Mouse (Mus musculus) kidney, postnatal 14 days (tissue): Measurements from ENCODE around the gene Rpl27.
"Not testable (repeated sequence)": the region's sequence is repeated elsewhere in the genome, so short reads cannot be mapped to it uniquely, and the experiment has no call there.

Experiments used
- DNase-seq: peaks from one replicate; pipeline ENCODE4 v3.0.0; 2022; ENCODE audit warnings: mixed read lengths

Gene Rpl27

DNA sequence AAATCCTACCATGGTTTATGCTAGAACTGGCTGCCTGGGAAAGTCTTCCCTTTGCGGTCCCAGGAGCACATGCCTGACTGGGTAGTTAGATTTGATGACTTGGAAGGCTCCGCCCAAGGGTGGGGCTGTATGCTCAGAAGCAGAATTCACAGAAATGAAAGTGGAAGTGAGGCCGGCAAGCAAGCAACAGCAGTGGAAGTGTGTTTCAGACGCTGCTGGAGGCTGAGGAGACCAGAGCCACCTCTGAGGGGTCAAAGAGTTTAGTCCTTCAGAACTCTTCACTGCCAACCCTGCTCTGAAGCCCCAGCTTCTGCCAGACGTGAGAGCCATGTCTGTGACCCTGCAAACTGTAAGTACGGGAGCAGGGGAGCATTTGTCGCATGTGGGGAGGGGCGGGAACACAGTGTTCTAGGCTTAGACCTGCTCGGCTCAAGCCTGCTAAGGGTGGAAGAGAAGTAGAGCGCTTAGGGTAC, 6.2 kb downstream of the Rpl27 start, which contains the start of gene Ifi35:
Gene Ifi35, plus strand, starts transcription at position 134 of the 473 bp plus-strand sequence.
- peak; percentile 90 for DNase-seq

DNA sequence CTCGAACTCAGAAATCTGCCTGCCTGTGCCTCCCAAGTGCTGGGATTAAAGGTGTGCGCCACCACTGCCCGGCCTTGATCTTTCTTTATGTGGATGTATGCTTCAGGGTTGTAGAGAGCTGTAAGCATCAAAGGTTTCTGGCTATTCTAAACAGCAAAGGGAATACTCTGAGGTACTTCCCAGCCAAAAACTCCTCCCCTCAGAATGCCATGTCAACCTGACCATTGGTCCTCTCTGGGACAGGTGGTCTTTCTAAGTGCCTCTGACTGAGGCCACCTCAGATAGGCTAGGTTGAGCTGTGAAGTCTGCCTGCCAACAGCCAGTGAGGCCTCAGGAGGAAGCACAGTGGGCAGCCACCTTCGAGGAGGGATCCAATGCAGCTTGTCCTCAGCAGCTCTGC, 6.8 kb downstream of the Rpl27 start:
- DNase-seq: no peak

DNA sequence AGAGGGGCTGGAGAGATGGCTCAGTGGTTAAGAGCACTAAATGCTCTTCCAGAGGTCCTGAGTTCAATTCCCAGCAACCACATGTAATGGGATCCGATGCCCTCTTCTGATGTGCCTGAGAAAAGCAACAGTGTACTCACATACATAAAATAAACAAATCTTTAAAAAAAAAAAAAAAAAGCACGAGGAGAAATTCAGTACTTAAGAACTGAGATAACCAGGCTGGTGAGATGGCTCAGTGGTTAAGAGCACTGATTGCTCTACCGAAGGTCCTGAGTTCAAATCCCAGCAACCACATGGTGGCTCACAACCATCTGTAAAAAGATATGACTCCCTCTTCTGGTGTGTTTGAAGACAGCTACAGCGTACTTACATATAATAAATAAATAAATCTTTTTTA, 7.5 kb downstream of the Rpl27 start:
- DNase-seq: not testable (repeated sequence)

DNA sequence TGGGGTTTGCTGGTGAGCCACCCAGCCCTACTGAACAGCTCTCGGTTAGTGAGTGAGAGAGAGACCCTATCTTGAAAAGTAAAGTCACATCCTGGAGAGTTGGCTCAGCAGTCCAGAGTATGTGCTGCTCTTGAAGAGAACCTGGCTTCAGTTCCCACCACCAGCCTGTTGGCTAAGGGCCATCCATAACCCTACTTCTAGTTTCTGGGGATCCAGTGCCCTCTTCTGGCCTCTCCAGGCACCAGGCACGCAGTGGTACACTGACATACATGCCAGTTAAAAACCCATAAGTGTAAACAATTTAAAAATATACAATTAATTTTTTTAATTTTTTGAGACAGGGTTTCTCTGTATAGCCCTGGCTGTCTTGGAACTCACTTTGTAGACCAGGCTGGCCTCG, 8.3 kb downstream of the Rpl27 start:
- no peak for DNase-seq

DNA sequence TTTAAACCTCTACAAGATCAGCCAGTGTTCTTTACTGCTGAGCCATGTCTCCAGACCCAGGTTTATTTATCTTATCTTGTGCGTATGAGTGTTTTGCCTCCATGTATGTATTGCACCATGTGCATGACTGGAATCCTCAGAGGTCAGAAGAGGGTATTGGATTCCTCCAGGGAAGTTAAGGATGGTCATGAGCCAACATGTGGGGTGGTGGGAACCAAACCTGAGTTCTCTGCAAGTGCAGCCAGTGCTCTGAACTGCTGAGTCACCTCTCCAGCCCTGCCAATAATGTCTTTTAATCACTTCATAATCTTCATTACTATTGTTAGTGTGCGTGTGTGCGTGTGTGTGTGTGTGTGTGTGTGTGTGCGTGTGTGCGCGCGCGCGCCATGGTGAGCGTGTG, 9.4 kb downstream of the Rpl27 start:
- no peak for DNase-seq

DNA sequence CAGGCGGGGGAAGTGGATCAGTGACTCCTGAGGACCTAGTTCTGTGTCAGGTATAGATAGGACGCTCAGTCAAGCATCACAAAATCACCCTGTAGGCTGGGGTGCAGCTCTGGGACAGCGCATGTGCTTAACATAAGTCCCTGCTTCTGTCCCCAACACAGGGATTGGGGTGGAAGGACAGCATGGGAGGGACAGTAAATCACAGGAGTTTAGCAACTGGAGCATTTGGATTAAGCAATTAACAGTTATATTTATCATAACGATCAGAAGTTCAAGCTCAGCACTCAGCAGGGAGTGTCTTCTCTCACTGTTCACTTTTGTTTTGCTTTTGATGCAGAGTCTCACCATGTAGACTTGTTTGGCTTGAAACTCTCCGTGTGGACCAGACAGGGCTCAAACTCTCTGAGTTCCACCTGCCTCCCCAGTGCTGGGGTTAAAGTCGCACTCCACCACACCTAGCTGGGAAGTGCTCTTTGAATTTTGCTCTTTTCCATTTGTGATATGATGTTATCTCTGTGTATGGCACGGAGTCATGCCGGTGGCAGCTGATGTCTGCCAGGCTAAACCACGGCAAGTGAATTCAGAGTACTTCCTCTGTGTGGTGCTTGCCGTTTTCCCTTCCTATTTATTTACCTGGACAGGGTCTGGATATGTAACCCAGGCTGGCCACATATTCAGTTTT, 10.1 kb downstream of the Rpl27 start:
- DNase-seq: no peak

DNA sequence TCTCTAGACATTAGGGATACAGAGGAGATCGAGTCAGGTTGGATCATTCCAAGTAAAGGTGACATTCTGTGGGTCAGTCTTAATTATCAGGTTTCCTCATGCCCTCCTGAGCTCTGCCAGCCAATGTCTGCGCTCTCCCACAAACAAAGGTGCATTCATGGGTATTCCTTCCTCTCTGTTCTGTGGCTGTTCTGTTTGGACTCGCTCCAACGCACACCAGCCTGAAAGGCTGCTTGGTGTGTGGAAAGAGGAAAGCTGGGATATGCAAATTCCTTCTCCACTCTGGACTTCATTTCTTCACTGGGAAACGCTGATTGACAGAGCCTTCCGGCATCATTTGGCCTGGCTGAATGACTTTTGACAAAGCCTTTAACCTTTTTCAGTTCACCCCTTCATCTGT, 12.6 kb downstream of the Rpl27 start:
- DNase-seq: peak; percentile 27

DNA sequence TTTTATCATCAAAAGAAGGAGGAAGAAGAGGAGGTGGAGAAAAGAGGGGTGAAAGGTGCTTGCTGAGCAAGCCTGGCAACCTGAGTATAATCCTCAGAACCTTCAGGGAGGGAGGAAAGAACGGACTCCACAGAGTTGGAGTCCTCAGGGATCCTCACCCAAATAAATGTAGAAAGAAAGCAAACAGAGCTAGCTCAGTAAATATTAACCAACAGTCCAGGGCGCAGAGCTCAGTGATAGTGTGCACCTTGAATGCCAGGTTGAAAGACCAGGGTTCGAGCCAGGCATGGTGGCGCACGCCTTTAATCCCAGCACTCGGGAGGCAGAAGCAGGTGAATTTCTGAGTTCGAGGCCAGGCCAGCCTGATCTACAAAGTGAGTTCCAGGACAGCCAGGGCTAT, 13.5 kb downstream of the Rpl27 start:
- DNase-seq: no peak

DNA sequence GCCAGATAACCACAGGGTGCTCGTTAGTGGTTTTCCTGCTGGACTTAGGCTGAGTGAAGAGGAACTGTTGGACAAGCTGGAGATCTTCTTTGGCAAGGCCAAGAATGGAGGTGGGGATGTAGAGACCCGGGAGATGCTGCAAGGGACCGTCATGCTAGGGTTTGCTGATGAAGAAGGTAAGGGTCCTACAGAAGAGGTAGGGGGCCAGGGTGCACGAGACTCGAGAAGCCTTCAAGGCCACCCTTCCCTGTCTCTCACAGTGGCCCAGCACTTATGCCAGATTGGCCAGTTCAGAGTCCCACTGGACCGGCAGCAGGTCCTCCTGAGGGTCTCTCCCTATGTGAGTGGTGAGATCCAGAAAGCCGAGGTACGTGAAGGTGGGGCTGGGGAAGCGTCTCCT, 15.5 kb downstream of the Rpl27 start:
- no peak for DNase-seq

DNA sequence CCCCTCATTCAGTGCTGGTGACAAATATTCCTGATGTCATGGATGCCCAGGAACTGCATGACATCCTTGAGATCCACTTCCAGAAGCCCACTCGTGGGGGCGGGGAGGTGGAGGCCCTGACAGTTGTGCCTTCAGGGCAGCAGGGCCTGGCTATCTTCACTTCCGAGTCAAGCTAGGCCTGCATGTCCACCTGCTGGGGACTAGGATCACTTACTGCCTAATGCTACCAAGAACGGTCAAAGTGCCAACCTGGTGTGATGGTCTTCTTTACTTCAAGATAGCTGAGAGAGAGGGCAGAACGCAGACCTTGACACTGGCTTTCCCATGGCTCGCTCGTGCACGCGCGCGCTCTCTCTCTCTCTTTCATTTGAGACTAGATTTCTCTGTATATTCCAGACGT, 16.1 kb downstream of the Rpl27 start:
- no peak for DNase-seq

DNA sequence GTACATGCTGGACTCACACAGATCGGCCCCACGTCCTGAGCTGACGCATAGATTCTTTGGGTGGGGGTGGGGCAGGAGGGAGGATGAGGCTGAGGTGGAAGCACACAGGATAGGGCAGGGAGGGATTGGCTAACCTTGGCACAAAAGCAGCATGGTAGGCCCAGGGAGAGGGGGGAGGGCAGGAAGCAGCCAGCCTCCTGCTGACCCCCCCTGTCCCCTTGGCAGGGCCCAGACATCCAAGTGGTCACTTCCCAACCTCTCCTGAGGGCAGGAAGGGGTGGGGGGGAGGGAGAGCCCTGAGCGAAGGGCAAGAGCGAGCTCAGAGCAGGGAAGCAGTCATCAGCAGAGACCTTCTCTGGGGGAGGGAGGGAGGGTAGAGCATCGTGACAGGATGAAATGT, 17.6 kb downstream of the Rpl27 start:
- peak; percentile 68 for DNase-seq

DNA sequence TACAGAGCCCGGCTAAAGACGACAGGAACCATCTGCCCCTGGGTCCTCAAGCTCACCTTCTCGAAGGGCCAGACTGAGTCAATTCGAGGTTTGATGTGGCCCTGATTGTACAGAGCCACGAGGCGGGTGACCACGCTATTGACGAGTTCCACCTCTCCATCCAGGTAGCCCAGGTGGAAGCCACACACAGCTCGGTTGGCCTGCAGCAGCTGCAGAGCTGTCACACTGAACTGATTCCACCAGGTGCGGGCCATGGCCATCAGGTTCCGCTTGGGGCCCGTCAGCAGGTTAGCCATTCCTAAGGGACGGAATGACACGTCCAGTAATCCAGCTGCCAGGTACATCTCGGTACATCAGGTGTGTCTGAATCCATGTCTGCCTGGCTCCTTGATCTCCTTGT, 18.2 kb downstream of the Rpl27 start:
- no peak for DNase-seq

DNA sequence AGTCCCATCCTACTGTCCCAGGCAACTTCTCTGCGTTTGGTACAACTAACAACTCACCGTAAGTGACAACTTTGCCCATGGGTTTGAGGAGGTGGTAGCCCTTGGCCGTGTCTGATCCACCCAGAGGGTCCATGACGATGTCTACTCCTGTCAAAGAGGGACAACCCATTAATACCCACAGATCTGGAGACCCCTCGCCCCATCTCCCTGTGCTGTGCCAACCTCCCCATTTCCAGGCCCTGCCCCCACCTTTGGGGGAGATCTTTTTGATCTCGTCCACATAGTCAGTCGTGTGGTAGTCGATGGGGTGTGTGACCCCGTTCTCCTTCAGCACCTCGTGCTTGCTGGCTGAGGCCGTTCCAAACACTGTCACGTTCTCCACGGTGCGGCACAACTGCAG, 20.0 kb downstream of the Rpl27 start:
- no peak for DNase-seq

DNA sequence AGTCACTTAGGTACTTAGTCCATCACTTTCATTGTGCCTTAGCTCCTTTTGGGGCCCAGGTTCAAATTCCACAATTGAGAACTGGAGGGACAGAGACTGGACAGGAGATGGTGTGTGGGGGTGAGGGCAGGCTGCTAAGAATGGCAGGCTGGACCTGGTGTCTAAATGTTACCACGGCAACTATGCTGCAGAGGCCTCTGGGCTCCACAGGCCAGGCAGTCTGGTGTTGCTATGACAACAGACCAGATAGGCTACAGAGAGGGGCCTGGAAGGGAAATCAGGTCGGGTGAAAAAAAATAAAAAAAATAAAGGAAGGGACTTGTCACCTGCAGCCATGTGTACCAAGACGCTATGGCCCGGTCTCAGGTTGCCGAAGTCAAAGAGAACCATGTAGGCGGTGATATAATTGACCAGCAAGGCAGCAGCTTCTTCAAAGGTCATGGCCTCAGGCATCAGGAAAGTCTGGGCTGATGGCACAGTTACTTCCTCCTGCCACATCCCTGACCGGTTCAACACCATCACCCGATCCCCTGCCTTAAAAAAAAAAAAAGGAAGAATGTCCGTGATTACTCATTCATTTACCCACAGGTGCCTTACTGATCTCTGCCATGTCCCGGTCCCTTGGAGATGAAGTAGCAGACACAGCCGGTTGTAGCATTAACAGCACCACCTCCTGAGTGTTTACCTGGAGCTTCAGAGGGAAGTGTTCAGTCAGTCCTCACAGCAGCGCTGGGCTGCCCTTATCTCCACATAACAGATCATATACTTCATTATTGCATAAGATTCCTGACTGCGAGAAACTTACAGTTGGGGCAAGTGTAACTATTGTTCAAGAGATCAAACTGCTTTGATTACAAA, 20.7 kb downstream of the Rpl27 start:
- no peak for DNase-seq

DNA sequence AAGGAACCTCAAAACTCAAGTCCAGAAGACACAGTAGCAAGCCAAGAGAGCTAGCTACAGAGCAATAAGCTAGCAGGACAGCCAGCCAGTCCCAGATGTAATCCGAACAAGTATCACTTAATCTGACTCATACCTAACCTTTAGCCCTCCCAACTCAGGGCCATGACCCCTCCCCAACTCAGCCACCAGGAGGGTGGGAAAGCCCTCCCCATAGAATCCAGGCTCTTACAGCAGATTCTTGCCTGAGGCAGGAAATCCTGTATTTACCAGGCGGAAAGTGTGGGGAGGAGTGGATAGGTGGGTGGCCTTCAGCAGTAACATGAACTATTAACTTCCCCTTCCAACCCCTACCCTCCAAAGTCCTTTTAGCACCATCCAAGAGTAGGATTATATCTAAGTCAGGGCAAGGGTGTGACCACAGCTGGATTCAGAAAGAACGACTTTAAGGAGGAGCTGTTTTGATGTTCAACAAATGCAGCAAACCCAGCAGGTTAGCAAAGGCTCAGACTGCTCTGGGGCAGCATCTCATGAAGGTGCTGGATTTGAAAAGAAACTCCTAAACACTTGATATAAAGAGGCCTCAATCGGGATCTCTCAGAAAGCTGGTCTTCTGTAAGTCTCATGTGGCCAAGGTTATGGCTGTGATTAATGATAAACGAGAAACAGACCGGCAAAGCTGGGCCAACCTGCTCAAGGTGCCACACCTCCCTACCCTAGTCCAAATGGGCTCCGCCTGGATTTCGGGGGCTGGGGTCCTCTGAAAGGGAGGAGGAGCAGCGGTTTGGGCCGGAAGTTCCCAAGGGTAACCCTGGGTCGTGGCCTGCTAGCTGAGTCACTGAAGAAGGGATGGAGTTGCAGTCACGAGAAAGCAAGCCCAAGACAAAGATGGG, 22.4 kb downstream of the Rpl27 start, which contains the start of gene Rnd2:
Gene Rnd2, plus strand, starts transcription at position 789 of the 890 bp plus-strand sequence.
- DNase-seq: peak; percentile 51

DNA sequence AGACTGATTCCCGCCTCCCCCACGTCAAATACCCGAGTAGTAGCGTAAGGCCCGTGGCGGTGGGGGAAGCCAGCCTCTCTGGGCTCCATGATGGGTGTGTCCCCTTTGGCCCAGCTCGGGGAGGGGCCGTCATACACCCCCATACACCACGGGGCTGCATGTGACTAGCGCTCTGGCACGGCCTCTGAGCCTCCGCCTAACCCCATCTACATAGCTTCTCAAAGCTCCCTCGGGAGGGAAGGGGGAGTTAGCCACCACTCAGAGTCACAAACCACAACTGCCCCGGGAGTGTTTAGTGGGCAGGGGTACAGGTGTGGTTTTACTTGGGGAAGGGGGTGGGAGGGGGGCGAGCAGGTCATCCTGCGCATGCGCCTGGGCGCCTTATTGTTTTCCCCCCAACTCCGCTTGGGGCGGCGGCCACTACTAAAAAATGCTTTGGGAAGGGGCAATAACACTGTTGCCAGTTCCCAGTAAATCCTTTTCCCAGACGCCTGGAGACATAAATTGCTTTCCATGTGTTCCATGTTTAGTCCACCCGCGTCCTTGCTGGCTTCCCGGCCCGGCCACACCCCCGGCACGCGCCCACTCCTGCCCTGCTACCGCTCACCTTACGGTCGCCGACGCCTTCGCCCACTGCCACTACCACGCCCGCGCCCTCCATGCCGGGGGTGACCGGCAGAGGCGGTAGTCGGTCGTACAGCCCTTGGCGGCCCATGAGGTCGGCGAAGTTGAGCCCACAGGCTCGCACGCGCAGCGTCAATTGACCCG, 23.2 kb downstream of the Rpl27 start:
- peak; percentile 70 for DNase-seq

DNA sequence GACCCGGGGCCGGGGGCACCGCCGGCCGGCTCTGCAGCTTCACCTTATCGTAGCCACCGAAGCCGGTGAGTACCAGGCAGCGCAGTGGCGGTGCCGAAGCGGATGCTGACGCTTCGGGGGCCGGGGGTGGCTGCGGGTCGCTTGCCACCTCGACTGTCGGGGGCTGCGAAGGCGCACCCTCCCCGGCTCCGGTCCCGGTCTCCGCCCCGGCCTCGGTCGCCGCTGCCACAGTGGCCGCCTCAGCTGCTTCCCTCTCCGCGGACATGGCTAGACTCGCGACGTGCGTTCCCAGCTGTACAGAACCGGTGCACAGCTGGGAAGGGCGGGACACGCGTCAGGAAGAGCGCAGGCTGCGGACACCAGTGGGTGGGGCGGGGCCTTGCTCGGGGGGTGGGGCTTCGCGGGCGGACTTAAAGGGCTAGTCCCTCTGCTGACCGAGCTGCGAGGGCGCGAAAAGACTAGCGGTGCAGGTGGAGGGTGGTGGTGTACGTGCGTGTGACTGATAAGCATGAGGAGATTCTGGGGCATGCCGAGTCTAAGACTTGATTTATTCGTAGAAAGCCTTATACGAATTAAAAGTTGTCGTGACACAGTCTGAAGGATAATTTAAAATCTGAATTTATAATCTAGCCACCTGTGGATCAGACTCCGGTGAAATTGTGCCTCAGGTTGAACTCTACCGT, 23.9 kb downstream of the Rpl27 start, which contains the start of gene Vat1:
Gene Vat1, minus strand, starts transcription at position 362 of the 683 bp plus-strand sequence.
- peak; percentile 84 for DNase-seq

DNA sequence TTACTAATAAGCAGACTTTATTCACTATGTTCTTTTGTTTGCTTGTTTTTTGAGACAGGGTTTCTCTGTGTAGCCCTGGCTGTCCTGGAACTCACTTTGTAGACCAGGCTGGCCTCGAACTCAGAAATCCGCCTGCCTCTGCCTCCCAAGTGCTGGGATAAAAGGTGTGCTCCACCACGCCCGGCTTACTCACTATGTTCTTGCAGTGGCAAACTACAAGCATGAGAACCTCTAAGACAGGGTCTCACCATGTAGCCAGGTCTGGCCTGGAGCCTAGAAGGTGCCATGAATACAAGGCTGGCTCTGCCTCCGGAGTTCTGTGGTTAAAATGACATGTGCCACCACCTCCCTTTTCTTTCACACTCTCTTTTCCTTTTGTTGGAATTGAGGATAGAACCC, 24.5 kb downstream of the Rpl27 start:
- not testable (repeated sequence) for DNase-seq

DNA sequence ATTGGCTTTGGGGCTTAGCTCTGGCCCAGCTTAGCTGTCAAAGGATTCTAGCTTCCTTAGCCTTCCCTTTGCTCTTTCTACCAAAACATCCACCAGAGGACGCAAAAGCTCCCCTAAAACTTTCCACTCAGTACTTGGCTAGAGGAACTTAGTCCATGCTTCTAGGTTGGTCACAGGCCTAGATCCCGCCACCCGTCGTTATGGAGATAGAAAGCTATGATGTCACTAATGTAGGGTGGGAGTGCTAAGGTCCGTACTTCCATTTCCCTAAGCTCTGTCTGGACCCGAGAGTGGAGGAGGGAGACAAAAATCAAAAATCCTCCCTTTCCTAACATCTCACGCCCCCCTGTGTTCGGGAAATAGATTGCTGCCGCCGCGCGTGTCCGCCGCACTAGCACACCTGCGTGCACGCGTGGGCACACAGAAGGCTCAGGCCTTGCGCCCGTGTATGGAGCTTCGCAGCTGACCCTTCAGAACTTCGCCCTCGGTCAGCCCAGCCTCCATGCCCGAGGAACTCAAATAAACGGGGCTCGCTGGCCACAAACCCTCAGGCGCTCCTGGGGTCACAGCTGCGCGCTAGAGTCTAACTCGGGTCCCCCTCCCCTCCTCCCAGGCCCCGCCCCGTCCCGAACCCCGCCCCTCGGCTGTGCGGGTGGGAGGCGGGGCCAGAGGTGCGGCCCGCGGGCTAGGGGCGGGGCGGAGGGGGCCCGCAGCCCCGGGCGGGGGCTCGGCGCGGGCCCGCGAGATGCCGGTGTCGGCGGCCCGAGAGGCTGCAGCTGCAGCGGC, 25.6 kb downstream of the Rpl27 start:
- DNase-seq: peak; percentile 83

DNA sequence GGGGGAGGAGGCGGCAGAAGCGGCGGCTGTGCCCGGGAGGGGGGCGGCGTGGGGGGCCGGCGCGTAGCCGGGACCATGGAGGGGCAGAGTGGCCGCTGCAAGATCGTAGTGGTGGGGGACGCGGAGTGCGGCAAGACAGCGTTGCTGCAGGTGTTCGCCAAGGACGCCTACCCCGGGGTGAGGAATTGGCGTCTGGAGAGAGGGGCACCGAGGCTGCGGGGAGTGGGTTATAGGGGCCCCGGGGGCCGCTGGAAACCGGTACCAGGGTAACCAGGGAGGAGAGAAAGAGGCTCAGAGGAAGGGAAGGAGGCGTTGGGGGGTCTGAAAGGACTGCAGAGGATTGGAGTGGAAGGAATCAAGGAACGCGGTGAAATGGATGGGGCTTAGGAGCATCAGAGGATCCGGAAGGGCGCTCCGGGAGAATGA, 26.2 kb downstream of the Rpl27 start:
- DNase-seq: no peak

DNA sequence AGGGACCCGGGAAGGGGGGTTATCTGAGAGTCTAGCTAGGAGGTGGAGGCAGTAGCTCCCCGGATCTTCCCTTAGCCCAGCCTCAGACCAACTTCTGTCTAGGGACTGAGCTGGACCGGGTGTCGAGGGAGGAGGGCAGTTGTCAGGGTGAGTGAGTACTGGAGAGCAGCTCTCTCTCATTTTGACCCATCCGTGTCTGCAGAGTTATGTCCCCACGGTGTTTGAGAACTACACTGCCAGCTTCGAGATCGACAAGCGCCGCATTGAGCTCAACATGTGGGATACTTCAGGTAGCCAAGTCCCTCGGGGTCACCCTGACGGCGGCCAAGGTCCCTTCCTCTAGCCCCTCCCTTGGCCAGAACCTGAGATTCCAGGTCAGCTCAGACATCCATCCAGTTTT, 26.6 kb downstream of the Rpl27 start:
- peak; percentile 9 for DNase-seq
